Mouse (Mus musculus) cerebellum, adult 2 months (tissue): Measurements from ENCODE around the gene Kdm2a.

Experiments used
- CTCF ChIP-seq: fragments of 200-500 bp; IDR thresholded peaks from 2 replicates; pipeline ENCODE4 v1.5.1; 2011; ENCODE audit warnings: low read depth, mild to moderate bottlenecking, control low read depth, low read length, moderate library complexity, borderline replicate concordance; ENCODE audit not compliant: insufficient read depth
- POLR2A ChIP-seq: fragments of 200-500 bp; IDR thresholded peaks from 2 replicates; pipeline ENCODE4 v1.6.1; 2011; ENCODE audit warnings: low read length, control low read depth, borderline replicate concordance; ENCODE audit not compliant: insufficient read depth

DNA sequence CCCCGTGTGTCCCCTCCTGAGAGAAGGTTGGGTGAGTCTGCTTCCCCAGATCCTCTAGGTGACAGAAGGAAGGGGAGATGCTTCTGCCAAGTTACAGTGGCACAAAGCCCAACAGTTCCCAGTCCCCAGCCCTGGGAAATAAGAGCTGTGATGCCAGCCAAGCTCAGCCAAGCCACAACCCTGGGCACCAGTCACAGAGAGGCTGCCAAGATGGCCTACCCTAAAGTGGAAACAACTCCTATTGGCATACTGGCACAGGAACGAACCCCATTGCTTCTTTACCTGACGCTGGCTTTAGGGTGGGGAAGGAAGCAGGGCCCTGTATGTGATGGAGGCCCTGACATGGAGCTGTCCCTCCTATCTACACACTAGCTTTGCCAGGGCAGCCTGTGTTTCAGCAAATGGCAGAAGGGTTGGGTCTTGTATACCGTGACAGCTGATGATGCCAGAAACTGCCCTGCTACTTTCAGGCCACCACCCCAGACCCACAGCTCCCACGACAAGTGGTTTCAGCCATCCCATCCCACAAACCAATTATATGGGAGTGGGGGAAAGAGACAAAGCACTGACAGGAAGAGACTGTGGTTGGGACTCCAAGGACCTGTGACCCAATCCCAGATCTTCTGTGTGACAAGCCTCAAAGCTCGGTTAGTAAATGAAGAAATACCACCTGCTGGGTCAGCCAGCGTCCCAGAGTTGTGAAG, 95.0 kb downstream of the Kdm2a start:
- TF ChIP-seq POLR2A = no peak
- TF ChIP-seq CTCF = no peak
